Mouse (Mus musculus) bone marrow macrophage, adult 2 months (primary cell): ENCODE measurements around the gene Csf3r.

Source experiments
- CTCF ChIP-seq: IDR thresholded peaks from 2 replicates; pipeline ENCODE4 v1.5.1; 2012; ENCODE audit warnings: low read depth, mild to moderate bottlenecking, low read length, moderate library complexity
- POLR2A ChIP-seq: IDR thresholded peaks from 2 replicates; pipeline ENCODE4 v1.6.1; 2012; ENCODE audit warnings: mild to moderate bottlenecking, low read depth, low read length, borderline replicate concordance

DNA sequence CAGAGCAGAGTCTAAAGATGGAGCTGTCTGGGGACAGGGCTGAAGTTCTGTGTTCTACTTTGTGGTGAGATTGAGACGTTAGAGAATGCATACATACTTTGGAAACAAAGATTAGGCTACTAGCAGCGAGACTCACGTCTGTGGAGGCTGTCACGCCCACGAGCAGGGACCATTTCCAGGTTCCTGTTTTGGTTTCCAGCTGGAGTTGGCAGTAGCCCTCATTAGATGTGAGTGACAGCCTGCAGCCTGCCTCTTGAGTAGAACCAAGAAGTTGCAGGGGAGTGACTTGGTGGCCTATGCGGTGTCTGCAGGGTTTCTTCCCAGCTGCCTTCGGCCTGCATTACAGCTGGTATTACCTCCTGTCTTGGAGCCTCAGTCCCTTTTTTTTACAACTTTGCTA lies 27.3 kb downstream of the Csf3r start:
- TF ChIP-seq POLR2A (no peak), CTCF (no peak)
